Mouse (Mus musculus) hematopoietic stem cell, adult 5-6 weeks (primary cell): ENCODE measurements around the gene Cdk14. TPM values are rescaled to one million over a fixed set of nuclear protein-coding genes. Genes with fewer than 3 reads are reported as not detected.

Experiments used
- ATAC-seq, 2 experiments: fragments of 125-278 bp in 1 of 2; replicated peaks in 1 of 2; 2 replicates each; pipeline ENCODE4 v1.8.0; 2016 to 2017; ENCODE audit warnings: inconsistent platforms in 2 of 2, mild to moderate bottlenecking in 2 of 2, moderate number of reproducible peaks in 2 of 2, low read depth in 1 of 2, moderate TSS enrichment in 1 of 2; ENCODE audit not compliant: low FRiP score in 2 of 2, poor library complexity in 2 of 2, severe bottlenecking in 2 of 2, insufficient read depth in 1 of 2, low TSS enrichment in 1 of 2
- total RNA-seq: library from RNA; stranded (forward); fragments of 172-1452, 232-1000 nt; gene quantifications from 2 replicates; pipeline ENCODE4 v1.2.3, GENCODE M21; 2017

The Cdk14 gene
- total RNA-seq, 1 experiment from 2014 or later = 14.8 TPM

GRCm38 (mm10) chr5:5292830-5293542 is 127.1 kb downstream of the Cdk14 start:
- ATAC-seq = no peak

- ATAC-seq = no peak
Observed at GRCm38 (mm10) chr5:5291321-5291991, 128.7 kb downstream of the Cdk14 start.

- ATAC-seq = no peak
Observed at GRCm38 (mm10) chr5:5290714-5291113, 129.4 kb downstream of the Cdk14 start.

DNA sequence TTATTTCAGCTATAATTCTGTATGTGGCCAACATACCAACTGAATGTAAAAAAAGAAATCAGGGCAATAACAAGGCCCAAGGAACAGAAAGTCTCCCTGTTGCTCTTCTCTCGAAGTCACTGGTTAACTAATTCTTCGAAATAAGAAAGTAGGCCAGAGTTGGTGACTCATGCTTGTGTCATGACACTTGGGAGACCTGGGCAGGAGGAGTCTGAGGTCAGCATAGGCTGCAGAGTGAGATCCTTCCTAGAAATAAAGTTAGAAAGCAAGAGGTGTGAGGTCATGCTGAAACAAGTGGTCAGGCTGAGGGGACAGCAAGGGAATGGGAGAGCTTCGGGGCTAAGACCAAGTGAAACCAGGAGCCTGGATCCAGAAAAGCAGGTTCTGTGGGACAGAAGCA is 134.2 kb downstream of the Cdk14 start:
- ATAC-seq = no peak

GRCm38 (mm10) chr5:5284531-5284930 is 135.6 kb downstream of the Cdk14 start:
- no peak for ATAC-seq

- no peak for ATAC-seq
Observed at GRCm38 (mm10) chr5:5283756-5284430, 136.2 kb downstream of the Cdk14 start.

- no peak for ATAC-seq
Observed at GRCm38 (mm10) chr5:5282425-5282824, 137.7 kb downstream of the Cdk14 start.

- peak; percentile 53 to 65 for ATAC-seq
Observed at GRCm38 (mm10) chr5:5275321-5275720, 144.8 kb downstream of the Cdk14 start.

GRCm38 (mm10) chr5:5274318-5274717 is 145.8 kb downstream of the Cdk14 start:
- ATAC-seq = no peak

- ATAC-seq = no peak
Observed at GRCm38 (mm10) chr5:5266787-5267126, 153.4 kb downstream of the Cdk14 start.

DNA sequence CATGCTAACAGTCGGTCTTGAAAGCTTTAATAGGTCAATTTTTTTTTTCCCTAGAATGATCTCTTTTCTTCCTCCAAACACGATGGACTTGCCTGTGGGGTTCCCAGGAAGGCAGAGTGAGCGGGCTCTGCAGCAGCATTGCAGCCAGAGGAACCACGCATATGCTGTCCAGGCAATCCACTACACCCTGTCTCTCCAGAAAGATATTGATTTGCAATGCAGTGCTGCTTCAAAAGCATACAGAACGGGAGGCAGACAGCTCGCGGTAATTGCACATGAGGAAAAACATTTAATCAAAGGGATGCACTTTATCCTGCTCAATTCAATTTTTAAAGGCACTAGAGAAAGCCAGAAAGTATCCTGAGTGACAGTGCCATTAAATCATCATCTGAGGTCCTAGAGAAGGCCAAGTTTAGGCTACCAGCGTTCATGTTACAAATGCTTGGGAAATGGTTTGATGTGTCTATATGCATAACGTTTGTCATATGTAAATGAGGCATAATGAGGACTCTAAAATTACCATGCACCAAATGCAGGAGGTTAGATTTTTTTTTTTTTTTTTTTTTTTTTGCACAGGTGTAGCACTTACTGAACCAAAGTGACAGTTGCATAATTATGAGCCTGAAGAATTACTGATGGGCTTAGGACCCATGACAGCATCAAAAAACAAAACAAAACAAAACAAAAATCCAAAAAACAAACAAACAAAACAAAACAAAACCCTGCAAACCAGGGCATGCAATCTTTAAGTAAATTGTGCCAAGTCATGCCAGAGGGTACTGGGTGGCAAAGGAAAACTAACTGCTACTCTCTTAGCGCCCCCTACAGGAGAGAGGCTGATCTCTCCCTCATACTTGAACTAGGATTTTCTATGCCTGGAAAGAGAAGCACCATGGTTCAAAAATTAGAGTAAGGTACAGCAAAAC is 154.0 kb downstream of the Cdk14 start:
- ATAC-seq = peak; percentile 92 to 99

DNA sequence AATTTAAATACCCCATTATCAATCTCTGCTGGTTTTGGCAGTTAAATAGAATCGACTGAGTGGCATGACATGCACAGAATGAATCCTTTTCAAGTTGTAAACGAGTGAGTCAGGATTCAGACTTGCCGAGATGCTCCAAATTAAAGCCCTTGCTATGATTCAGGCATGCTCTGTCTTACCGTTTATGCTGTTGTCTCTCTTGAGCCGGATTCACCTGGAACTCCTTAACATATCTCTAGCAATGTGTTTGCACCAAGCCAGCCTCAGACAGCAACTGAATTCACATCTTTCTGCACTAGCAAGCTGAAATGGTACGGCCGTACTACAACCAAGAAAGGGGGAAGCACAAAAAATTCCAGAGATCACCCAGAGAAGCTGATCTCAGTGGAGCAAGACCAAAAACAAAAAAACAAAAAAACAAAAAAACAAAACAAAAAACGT is 154.7 kb downstream of the Cdk14 start:
- no peak for ATAC-seq

DNA sequence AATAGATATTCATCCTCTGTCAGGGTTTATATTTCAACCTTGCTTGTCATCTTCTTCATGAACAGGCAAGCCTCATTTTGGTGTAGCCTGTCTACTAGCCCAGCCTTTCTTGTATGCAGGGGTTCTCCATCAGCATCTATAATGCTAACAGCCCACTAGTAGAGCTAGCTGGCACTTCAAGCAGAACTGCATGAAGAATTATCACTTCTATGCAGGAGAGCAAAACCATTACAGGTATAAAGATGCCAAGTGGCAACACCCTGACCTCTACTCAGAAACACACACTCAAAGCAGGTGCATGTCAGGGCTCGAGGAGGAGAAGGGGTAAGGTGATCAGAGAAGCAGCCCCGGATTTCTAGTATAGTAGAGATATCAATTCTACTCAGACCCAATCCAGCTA is 155.4 kb downstream of the Cdk14 start:
- no peak for ATAC-seq

- ATAC-seq = no peak
Observed at GRCm38 (mm10) chr5:5261725-5262296, 158.3 kb downstream of the Cdk14 start.

DNA sequence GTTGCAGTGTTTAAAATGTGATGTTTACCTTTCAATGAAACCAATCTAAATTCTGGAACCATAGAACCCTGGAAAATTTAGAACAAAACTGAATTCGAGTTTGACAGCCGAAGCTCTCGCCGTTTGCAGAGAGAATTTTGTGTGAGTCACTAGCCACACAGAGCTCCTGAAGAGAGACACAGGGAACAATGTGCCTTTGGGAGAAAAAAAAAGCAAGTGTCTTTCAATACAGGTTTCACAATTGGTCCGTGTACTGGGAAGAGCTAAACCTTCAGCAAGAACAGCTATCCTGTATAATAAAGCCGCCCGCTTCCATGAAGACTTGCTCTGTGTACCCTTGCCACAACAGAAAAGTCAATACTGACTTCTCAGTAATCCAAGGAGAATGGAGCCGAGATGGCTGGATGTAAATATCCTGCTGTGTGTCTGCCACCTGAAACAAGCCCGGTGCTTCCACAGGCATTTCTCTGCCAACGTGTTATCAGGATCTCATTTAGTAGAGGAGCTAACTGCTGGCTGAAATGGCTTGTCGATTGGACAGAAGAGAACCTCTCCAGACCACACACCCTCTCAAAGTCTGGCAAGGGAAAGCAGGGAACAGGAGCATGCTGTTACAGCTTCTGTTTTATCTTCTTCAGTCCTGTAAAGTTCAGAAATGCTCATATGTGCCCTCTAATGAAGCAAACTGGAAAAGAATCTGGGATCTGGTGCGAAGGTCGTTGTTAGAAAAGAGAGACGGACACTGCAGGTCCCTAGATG is 159.0 kb downstream of the Cdk14 start:
- ATAC-seq = no peak

GRCm38 (mm10) chr5:5260309-5260708 is 159.8 kb downstream of the Cdk14 start:
- no peak for ATAC-seq

- no peak for ATAC-seq
Observed at GRCm38 (mm10) chr5:5254391-5254790, 165.7 kb downstream of the Cdk14 start.
